Mouse (Mus musculus): Measurements from ENCODE around the gene Runx2.

GRCm38 (mm10) chr17:44569020-44569621 lies 245.5 kb downstream of the Runx2 start:
- TF ChIP-seq POLR2A (IDR thresholded peaks at IDR 0.05; ENCODE audit: extremely low read depth, insufficient read depth, low read length) (no peak), CTCF (IDR thresholded peaks at IDR 0.05; ENCODE audit: extremely low read depth, insufficient read depth, low read length) (no peak)
